Mouse (Mus musculus) macrophage (primary cell): ENCODE results near the gene Eid3. TPM values are rescaled to one million over a fixed set of nuclear protein-coding genes. Genes with fewer than 3 reads are reported as not detected.

Experiments
- H3K27ac ChIP-seq: fragments of 350-480 bp; formaldehyde crosslinking; 2 replicates; pipeline ENCODE4 v1.9.0; 2021
- H3K36me3 ChIP-seq: fragments of 350-480 bp; formaldehyde crosslinking; 2 replicates; pipeline ENCODE4 v1.9.0; 2021; ENCODE audit errors: inconsistent target
- H3K4me3 ChIP-seq: fragments of 350-480 bp; formaldehyde crosslinking; 2 replicates; pipeline ENCODE4 v1.9.0; 2021; ENCODE audit errors: inconsistent target
- H3K79me2 ChIP-seq: fragments of 350-480 bp; formaldehyde crosslinking; 2 replicates; pipeline ENCODE4 v1.9.0; 2021; ENCODE audit errors: inconsistent target
- WGBS: methylation state at CpG from one replicate; pipeline ENCODE4 v1.1.7; 2026; ENCODE audit warnings: inconsistent platforms; ENCODE audit not compliant: missing documents; 5-methylcytosine and 5-hydroxymethylcytosine counted together
- polyA plus RNA-seq: library from polyadenylated mRNA; stranded (reverse); fragments of 250-400 nt; gene quantifications from 3 replicates; pipeline ENCODE4 v1.2.4, GENCODE M21; 2018; ENCODE audit warnings: inconsistent platforms

The Eid3 gene
- polyA plus RNA-seq, 1 experiment from 2014 or later, result 0.26 TPM

- Histone ChIP-seq H3K27ac (no peak overlapping the region), H3K79me2 (no peaks in the 10 kb centered on the region), H3K4me3 (no peak overlapping the region), H3K36me3 (no peaks in the 10 kb centered on the region)
- WGBS, result 94% methylated on average over 16 of the region's 16 CpGs
Measured at GRCm38 (mm10) chr10:82849686-82850353, 16.6 kb upstream of the Eid3 start.

- Histone ChIP-seq H3K4me3 (no peak overlapping the region), H3K79me2 (no peaks in the 10 kb centered on the region), H3K36me3 (no peaks in the 10 kb centered on the region), H3K27ac (no peak overlapping the region)
- WGBS, result 94% methylated on average over 5 of the region's 5 CpGs
Measured at GRCm38 (mm10) chr10:82850354-82850752, 16.1 kb upstream of the Eid3 start.

GRCm38 (mm10) chr10:82851751-82852150 lies 14.7 kb upstream of the Eid3 start:
- Histone ChIP-seq H3K27ac (no peak overlapping the region), H3K36me3 (no peaks in the 10 kb centered on the region), H3K79me2 (no peaks in the 10 kb centered on the region), H3K4me3 (no peak overlapping the region)
- WGBS, result 81% methylated on average over 6 of the region's 6 CpGs

GRCm38 (mm10) chr10:82858032-82858680 lies 8.3 kb upstream of the Eid3 start:
- 63% methylated on average over 9 of the region's 10 CpGs for WGBS

GRCm38 (mm10) chr10:82858691-82859532 lies 7.5 kb upstream of the Eid3 start:
- Histone ChIP-seq H3K36me3 (peaks cover 7% of the 10 kb centered on the region; the same call in 1 of the 2 replicates), H3K27ac (peak overlapping the region; percentile 94), H3K79me2 (peaks cover 39% of the 10 kb centered on the region), H3K4me3 (peak overlapping the region; percentile 83)
- under 1% methylated on average over 46 of the region's 49 CpGs for WGBS

More at GRCm38 (mm10) chr10:82858032-82858680, 8.3 kb upstream of the Eid3 start:
- peak overlapping the region; percentile 83 for H3K4me3 ChIP-seq
- no peaks in the 10 kb centered on the region for H3K36me3 ChIP-seq
- H3K27ac ChIP-seq, result peak overlapping the region; percentile 94
- H3K79me2 ChIP-seq, result peaks cover 31% of the 10 kb centered on the region

- 0% methylated on average over 8 of the region's 8 CpGs for WGBS
- Histone ChIP-seq H3K36me3 (peaks cover 13% of the 10 kb centered on the region; the same call in 1 of the 2 replicates), H3K4me3 (peak overlapping the region; percentile 83), H3K79me2 (peaks cover 45% of the 10 kb centered on the region), H3K27ac (peak overlapping the region; percentile 94)
Measured at GRCm38 (mm10) chr10:82859533-82859915, 6.9 kb upstream of the Eid3 start.

GRCm38 (mm10) chr10:82860181-82860928 lies 6.1 kb upstream of the Eid3 start:
- Histone ChIP-seq H3K79me2 (peaks cover 53% of the 10 kb centered on the region), H3K27ac (peak overlapping the region; percentile 94), H3K36me3 (peaks cover 16% of the 10 kb centered on the region; the same call in 1 of the 2 replicates), H3K4me3 (peak overlapping the region; percentile 83)
- under 1% methylated on average over 44 of the region's 50 CpGs for WGBS

GRCm38 (mm10) chr10:82860929-82861315 lies 5.5 kb upstream of the Eid3 start:
- H3K4me3 ChIP-seq, result peak overlapping the region; percentile 83
- peaks cover 16% of the 10 kb centered on the region; the same call in 1 of the 2 replicates for H3K36me3 ChIP-seq
- peaks cover 59% of the 10 kb centered on the region for H3K79me2 ChIP-seq
- 11% methylated on average over 8 of the region's 8 CpGs for WGBS
- H3K27ac ChIP-seq, result peak overlapping the region; percentile 54

- H3K79me2 ChIP-seq, result peaks cover 82% of the 10 kb centered on the region
Measured at GRCm38 (mm10) chr10:82863106-82863680, 3.2 kb upstream of the Eid3 start.

GRCm38 (mm10) chr10:82863827-82864226 lies 2.6 kb upstream of the Eid3 start:
- WGBS, result 96% methylated on average over 7 of the region's 7 CpGs
- Histone ChIP-seq H3K79me2 (peaks cover 88% of the 10 kb centered on the region), H3K27ac (no peak overlapping the region)

More at GRCm38 (mm10) chr10:82863106-82863680, 3.2 kb upstream of the Eid3 start:
- H3K4me3 ChIP-seq, result no peak overlapping the region
- WGBS, result 60% methylated on average over 5 of the region's 5 CpGs
- H3K27ac ChIP-seq, result no peak overlapping the region
- H3K36me3 ChIP-seq, result peaks cover 16% of the 10 kb centered on the region; the same call in 1 of the 2 replicates

GRCm38 (mm10) chr10:82866832-82867231 lies 406 bp downstream of the Eid3 start:
- Histone ChIP-seq H3K36me3 (peaks cover 16% of the 10 kb centered on the region; the same call in 1 of the 2 replicates), H3K79me2 (peaks cover 100% of the 10 kb centered on the region), H3K27ac (no peak overlapping the region), H3K4me3 (no peak overlapping the region)
- WGBS, result 34% methylated on average over 18 of the region's 18 CpGs

More at GRCm38 (mm10) chr10:82863827-82864226, 2.6 kb upstream of the Eid3 start:
- no peak overlapping the region for H3K4me3 ChIP-seq
- H3K36me3 ChIP-seq, result peaks cover 16% of the 10 kb centered on the region; the same call in 1 of the 2 replicates

GRCm38 (mm10) chr10:82868418-82869086 lies 2.1 kb downstream of the Eid3 start:
- no peak overlapping the region for H3K4me3 ChIP-seq
- peaks cover 17% of the 10 kb centered on the region; the same call in 1 of the 2 replicates for H3K36me3 ChIP-seq
- no peak overlapping the region for H3K27ac ChIP-seq
- 58% methylated on average over 6 of the region's 6 CpGs for WGBS
- H3K79me2 ChIP-seq, result peaks cover 100% of the 10 kb centered on the region

- no peak overlapping the region for H3K4me3 ChIP-seq
- no peak overlapping the region for H3K27ac ChIP-seq
- H3K36me3 ChIP-seq, result peaks cover 66% of the 10 kb centered on the region
- peaks cover 83% of the 10 kb centered on the region for H3K79me2 ChIP-seq
- WGBS, result 95% methylated on average over 10 of the region's 10 CpGs
Measured at GRCm38 (mm10) chr10:82875446-82875845, 9.0 kb downstream of the Eid3 start.
